Mouse (Mus musculus): ENCODE measurements around the gene Ndufaf2.

Ndufaf2 gene

DNA sequence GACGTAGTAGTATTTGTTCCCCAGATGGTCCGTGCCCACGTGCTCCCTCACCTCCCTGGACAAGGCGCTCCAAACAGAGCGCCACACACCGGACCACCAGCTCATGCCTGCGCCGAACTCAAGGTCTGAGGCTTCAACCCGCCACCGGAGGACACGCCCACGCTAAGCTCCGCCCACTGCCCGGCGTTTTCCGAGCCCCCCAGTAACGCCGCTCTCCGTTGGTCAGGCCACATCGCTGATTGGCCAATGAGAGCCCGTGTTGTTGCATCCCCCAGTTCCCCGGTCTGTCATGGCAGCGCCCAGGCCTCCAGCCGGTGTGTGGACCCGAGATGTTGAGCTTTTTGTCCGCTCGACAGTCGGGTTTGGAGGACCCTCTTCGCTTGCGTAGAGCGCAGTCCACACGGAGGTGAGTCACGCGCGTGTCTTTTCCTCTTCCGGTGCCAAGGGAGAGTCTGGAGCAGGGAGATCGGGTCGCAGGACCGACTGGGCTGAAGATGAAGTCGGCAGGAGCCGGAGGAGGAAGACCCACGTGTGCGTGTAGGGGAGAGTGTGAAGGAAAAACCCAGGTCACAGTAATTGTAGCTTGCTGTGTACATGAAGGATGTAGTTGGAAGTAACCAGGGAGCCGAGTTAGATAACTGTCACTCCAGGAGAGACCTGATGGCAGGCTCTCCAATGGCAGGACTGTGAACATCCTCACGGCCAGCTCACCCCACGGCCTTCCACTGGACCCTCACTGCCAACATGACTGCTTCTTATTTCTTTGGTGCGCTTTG lies at the start of gene Ndufaf2, which contains the start of gene Ercc8:
Ndufaf2 (minus strand) TSS at position 159 of the 776 bp plus-strand sequence.
Ercc8 (plus strand) TSS at position 267 of the 776 bp plus-strand sequence.
- peak; percentile 97 for DNase-seq (ENCODE audit: low read depth, low spot score)

DNA sequence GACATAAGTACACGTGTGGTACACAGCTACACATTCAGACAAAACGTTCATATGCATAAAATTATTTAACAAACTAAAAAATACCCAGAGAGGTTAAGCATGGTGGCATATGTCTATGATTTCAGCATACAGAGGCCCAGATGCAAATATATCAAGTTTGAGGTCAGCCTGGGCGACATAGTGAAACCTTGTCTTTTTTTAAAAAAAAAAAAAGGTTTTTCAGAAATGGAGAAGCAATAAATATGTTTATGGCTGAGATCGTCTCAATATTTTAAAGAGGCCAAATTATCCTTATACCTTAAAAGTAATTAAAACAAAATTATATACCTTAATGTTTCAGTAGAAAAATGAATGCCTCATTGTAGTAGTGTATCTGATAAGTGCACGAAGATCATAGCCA lies 49.7 kb upstream of the Ndufaf2 start:
- DNase-seq (ENCODE audit: low read depth, low spot score), result no peak

DNA sequence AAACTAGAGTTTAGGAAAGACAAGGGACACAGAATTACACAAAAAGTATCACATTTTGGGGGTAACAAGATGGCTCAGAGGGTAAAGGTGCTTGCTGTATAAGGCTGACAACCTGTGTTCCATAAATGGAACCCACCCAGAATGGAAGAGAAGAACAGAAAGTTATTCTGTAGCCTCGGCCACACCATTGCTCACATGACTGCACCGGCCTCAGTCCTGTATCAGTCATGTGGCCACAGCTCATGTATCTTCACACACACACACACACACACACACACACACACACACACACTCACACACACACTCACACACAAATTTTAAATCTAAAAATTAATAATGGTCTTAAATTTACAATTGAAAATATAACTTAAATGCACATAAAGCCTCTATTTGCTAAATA lies 49.0 kb upstream of the Ndufaf2 start:
- DNase-seq (ENCODE audit: low read depth, low spot score), result no peak

DNA sequence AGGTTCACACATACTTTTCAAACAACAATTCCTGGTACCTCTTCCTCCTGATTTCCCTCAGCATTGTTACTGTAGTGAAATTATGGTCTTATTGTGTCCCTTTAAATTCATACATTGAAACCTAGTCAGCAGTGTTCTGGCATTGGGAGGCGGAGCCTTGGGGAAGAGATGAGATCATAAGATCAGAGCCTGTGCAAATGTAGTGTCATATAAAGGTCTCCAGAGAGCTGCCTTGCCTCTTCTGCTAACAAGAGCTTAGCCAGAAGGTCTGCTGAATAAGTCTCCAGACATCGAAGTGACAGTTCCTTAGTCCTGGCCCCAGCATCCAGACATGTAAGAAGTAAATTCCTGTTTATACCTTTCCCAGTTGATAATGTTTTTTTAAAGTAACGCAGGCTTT lies 46.4 kb upstream of the Ndufaf2 start:
- DNase-seq (ENCODE audit: low read depth, low spot score), result no peak

DNA sequence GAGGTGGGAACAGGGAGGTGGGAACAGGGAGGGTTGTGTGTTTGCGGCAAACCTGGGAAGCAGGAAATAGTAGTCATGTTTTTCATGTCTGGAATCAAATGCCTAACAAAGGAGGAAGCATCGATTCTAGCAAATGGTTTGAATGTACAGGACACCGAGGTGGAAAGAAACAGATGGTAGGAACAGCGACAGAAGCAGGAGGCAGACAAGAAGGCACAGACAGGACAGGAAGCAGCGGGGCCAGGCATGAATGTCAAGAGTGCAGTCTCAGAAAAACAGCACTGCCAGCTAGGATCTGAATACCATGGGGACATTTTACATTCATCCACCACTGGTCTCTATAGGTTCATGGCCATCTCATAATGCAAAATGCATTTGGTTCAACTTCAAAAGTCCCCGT lies 37.1 kb upstream of the Ndufaf2 start:
- DNase-seq (ENCODE audit: low read depth, low spot score), result no peak

DNA sequence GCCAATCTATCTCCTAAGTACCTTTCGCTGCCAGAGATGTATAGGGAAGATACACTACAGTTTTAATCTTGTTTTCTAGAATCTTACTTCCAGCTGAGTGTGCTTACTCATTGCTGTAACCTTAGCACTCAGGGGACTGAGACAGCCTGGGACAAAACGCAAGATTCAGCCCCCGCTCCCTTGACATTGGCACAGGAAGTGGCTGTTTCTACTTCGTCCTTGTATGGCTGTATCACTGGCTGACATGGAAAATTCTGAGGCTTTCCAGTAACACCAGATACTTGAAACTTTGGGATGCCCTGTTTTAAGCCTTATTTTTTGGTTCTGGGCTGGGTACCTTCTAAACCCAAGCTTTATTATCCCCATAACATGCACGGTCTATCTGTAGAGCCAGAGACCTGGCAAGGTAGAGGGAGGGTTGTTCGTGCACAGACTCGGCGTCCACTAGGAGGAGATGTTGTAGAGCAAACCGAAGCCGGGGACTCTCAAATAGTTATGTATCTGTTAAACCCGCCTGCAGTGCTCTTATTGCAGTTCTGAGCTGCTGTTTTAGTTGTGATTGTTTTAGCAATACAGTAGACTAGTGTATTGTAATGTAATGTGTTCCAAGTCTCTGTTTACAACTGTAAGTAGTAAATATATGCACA lies 32.8 kb upstream of the Ndufaf2 start:
- DNase-seq (ENCODE audit: low read depth, low spot score), result peak; percentile 77

DNA sequence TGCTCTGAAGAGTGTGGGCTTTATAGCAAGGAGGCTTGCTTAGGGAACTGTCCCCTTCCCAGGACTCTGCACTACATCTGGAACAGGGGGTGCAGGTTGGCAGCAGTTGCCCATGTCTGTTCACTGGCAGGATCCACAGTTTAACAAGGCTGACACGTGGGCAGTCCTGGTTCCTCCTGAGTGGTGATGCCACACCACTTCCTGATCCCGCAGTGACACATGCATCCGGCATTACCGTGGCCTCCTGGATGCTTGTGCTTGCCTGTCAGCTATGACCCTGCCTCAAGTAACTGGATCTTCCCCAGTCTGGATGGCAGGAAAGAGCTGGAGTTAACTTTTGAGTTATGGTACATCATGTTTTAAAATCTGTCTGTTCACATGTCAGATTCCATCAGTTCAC lies 29.6 kb upstream of the Ndufaf2 start:
- no peak for DNase-seq (ENCODE audit: low read depth, low spot score)

GRCm38 (mm10) chr13:108185530-108185929 lies 27.1 kb upstream of the Ndufaf2 start:
- DNase-seq (ENCODE audit: low read depth, low spot score), result no peak

- DNase-seq (ENCODE audit: low read depth, low spot score), result no peak
These were observed 26.4 kb upstream of the Ndufaf2 start for GRCm38 (mm10) chr13:108184743-108185255.

DNA sequence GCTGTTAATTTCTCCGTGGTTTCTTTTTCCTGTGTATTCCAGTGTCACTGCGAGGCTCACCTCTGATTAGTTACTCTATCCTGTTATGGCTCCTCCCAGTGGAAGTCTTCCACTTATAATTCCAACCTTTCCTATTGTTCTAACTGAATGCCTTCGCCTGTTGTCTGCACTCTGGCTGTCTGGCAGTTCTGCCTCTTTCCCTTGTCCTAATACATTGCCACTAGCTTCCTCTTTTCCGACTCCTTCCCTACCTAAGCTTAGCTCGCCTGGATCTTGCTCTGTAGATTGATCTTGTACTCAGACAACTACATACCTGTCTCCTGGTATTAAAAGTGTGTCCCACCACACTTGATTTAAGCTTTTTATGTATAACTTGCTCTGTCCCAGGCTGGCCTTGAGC lies 22.4 kb upstream of the Ndufaf2 start:
- no peak for DNase-seq (ENCODE audit: low read depth, low spot score)

- DNase-seq (ENCODE audit: low read depth, low spot score), result no peak
These were observed 21.2 kb upstream of the Ndufaf2 start for GRCm38 (mm10) chr13:108179618-108180017.

DNA sequence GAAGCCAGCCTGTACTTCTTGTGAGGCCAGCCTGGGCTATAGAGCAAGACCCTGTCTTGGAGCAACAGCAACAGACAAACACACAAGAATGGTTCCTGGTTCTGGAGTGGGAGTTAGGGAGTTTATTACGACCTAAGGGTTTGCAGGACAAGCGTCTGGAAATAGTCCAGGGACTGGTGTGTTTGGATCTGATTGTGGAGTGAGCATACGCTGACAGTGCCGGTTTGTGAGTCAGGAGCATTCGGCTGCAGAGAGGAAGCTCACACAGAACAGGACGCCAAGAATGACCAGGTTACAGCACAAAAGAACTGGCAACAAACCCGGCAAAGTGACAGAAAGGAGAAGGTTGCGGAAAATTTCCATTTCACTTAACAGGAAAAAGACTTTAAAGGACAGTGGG lies 12.1 kb upstream of the Ndufaf2 start:
- DNase-seq (ENCODE audit: low read depth, low spot score), result no peak

DNA sequence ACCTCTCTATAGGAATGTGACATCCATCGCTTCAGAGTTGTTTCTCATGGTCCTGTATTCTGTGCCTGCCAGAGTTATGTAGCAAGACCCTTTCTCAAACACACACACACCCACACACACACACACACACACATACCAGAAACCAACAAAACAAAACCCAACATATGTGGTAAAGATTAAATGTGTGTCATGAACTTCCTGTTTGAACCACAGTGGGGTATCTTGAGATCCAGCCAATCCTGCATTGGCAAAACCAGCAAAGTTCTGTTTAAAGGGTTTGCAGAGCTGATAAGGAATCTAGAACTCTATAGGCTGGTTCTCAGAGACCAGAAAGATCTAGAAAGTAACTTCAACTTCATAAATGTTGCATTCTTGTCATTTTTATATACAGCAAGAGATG lies 11.6 kb upstream of the Ndufaf2 start:
- peak; percentile 8 for DNase-seq (ENCODE audit: low read depth, low spot score)

GRCm38 (mm10) chr13:108164621-108165020 lies 6.2 kb upstream of the Ndufaf2 start:
- no peak for DNase-seq (ENCODE audit: low read depth, low spot score)

GRCm38 (mm10) chr13:108163912-108164311 lies 5.5 kb upstream of the Ndufaf2 start:
- DNase-seq (ENCODE audit: low read depth, low spot score), result no peak

- peak; percentile 50 for DNase-seq (ENCODE audit: low read depth, low spot score)
These were observed 1.5 kb upstream of the Ndufaf2 start for GRCm38 (mm10) chr13:108159963-108160362.

DNA sequence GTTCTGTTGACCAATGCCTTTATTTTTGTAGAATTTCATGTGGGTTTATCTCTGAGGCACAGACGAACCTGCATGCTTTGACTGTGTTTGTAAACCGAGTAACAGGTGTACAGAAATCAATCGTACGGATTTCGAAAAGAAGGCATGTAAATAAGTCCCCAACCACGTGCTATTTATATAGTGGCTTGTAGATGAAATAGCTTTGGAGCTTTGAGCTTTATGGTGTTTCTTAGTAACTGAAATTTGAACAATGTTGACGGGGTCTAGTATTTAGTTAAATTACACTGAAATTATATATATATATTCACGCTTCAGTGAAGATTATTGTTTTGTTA lies 785 bp upstream of the Ndufaf2 start:
- DNase-seq (ENCODE audit: low read depth, low spot score), result no peak

GRCm38 (mm10) chr13:108157732-108158464 lies 525 bp downstream of the Ndufaf2 start:
- DNase-seq (ENCODE audit: low read depth, low spot score), result no peak

DNA sequence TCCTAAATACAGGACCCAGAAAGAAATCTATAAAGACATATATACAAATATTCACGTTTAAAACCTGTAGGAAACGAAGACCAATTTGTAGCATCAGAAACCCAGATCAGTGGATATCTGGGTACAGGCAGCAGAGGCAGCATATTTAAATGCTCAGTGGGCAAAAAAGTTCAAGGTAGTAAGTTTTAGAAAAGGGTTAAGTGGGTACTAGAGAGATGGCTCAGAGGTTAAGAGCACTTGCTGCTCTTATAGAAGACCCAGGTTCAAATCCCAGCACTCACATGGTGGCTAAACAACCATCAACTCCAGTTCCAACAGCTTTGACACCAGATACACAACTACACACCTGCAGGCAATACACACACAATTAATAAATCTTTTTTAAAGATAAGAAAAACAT lies 1.3 kb downstream of the Ndufaf2 start:
- DNase-seq (ENCODE audit: low read depth, low spot score), result no peak

DNA sequence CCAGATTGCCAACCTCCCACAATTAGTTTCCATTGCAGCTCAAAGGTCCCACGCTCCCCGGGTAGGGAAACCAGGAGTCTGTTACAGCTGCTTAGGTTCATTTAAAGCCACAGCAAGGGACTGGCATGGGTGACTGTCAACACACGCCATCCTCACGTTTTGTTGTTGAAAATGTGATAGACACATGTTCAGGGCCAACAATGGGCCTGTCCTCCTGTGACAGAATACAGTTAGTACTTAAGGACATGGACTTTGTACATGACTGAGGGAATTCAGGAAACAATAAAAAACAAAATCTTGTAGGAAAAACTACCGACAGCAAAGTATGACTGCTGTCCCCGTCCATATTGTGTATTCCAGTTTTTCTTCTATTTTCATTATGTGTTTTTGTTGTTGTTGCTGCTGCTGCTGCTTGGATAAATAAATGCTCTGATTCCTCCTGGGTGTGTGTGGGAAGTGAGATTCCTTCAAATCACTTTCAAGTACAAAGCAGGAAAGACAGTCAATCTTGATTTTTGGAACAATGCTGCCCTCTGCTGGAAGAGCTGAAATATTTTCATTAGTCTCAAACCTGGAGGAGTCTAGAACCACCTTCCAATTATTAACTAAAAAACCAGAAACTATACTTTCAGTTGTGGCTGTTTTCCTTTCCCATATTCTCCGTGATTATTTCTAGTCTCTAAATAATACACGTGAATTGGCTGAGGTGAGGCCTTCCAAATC lies 5.6 kb downstream of the Ndufaf2 start:
- peak; percentile 75 for DNase-seq (ENCODE audit: low read depth, low spot score)

GRCm38 (mm10) chr13:108151782-108152181 lies 6.6 kb downstream of the Ndufaf2 start:
- DNase-seq (ENCODE audit: low read depth, low spot score), result peak; percentile 65

GRCm38 (mm10) chr13:108144086-108144485 lies 14.3 kb downstream of the Ndufaf2 start:
- no peak for DNase-seq (ENCODE audit: low read depth, low spot score)

Data from CD4-positive, CD25-positive, alpha-beta regulatory T cell, adult 2 months (primary cell).